Mouse (Mus musculus): ENCODE results near the gene Bicra.

Bicra gene

GRCm38 (mm10) chr7:15975904-15976303, 71.8 kb downstream of the Bicra start:
- intact Hi-C loops (cut with DNase I), result no loop called here

GRCm38 (mm10) chr7:15975451-15975850, 72.3 kb downstream of the Bicra start:
- intact Hi-C loops (cut with DNase I), result no loop called here

GRCm38 (mm10) chr7:15974712-15975111, 73.0 kb downstream of the Bicra start:
- intact Hi-C loops (cut with DNase I), result loop anchor here (5.0 kb wide), 1 partner anchor 42 kb away; no protein-coding TSS in a partner anchor

- intact Hi-C loops (cut with DNase I), result loop anchor here (5.0 kb wide), 1 partner anchor 40 kb away; no protein-coding TSS in a partner anchor
These were observed 75.5 kb downstream of the Bicra start for GRCm38 (mm10) chr7:15972247-15972646.

- intact Hi-C loops (cut with DNase I), result loop anchor here (5.0 kb wide), 1 partner anchor 37 kb away; no protein-coding TSS in a partner anchor
These were observed 78.0 kb downstream of the Bicra start for GRCm38 (mm10) chr7:15969674-15970073.

GRCm38 (mm10) chr7:15968322-15968721, 79.4 kb downstream of the Bicra start:
- intact Hi-C loops (cut with DNase I), result no loop called here

- intact Hi-C loops (cut with DNase I), result loop anchor here (1.0 kb wide), 1 partner anchor 19 kb away; no protein-coding TSS in a partner anchor
These were observed 80.4 kb downstream of the Bicra start, which contains the start of gene Ehd2 for GRCm38 (mm10) chr7:15967312-15967711. Ehd2 (minus strand) TSS chr7:15967567.

GRCm38 (mm10) chr7:15966489-15966888, 81.2 kb downstream of the Bicra start:
- intact Hi-C loops (cut with DNase I), result no loop called here

- intact Hi-C loops (cut with DNase I), result no loop called here
These were observed 83.7 kb downstream of the Bicra start for GRCm38 (mm10) chr7:15963798-15964652.

- intact Hi-C loops (cut with DNase I), result no loop called here
These were observed 85.1 kb downstream of the Bicra start for GRCm38 (mm10) chr7:15962311-15963288.

- intact Hi-C loops (cut with DNase I), result no loop called here
These were observed 85.9 kb downstream of the Bicra start for GRCm38 (mm10) chr7:15961798-15962197.

GRCm38 (mm10) chr7:15961239-15961638, 86.5 kb downstream of the Bicra start:
- intact Hi-C loops (cut with DNase I), result no loop called here

GRCm38 (mm10) chr7:15960691-15961090, 87.0 kb downstream of the Bicra start:
- intact Hi-C loops (cut with DNase I), result no loop called here

- intact Hi-C loops (cut with DNase I), result no loop called here
These were observed 91.6 kb downstream of the Bicra start for GRCm38 (mm10) chr7:15956143-15956542.

- intact Hi-C loops (cut with DNase I), result no loop called here
These were observed 92.2 kb downstream of the Bicra start for GRCm38 (mm10) chr7:15955509-15955908.

- intact Hi-C loops (cut with DNase I), result no loop called here
These were observed 92.7 kb downstream of the Bicra start for GRCm38 (mm10) chr7:15954978-15955443.

GRCm38 (mm10) chr7:15954436-15954835, 93.3 kb downstream of the Bicra start:
- intact Hi-C loops (cut with DNase I), result no loop called here

- intact Hi-C loops (cut with DNase I), result no loop called here
These were observed 94.2 kb downstream of the Bicra start for GRCm38 (mm10) chr7:15953307-15954074.

- intact Hi-C loops (cut with DNase I), result no loop called here
These were observed 95.3 kb downstream of the Bicra start for GRCm38 (mm10) chr7:15952416-15952815.

- intact Hi-C loops (cut with DNase I), result no loop called here
These were observed 97.7 kb downstream of the Bicra start for GRCm38 (mm10) chr7:15950008-15950407.

All from adrenal gland (tissue).